Mouse (Mus musculus): ENCODE data around the gene Sema3a. TPM values are rescaled to one million over a fixed set of nuclear protein-coding genes. Genes with fewer than 3 reads are reported as not detected.
"Not testable (repeated sequence)": the region's sequence is repeated elsewhere in the genome, so short reads cannot be mapped to it uniquely, and the experiment has no call there.

Sema3a gene
- total RNA-seq, 2 experiments from 2014 or later = 1.5 to 1.8 TPM

DNA sequence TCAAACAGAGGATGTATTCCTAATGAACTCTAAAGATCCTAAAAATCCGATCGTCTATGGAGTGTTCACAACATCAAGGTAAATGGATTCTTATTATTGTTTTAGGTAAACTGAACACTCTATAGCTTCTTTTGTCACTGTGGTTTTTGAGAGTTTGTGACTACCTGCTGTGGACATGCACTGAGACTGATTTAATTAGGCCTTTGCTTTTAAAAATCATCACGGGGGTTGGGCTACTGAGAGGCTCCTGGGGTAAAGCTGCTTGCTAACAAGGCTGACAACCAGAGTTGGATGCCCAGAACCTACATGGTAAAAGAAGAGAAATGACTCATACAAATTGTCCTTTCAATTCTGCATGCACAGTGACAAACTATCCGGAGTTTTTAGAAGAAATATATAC lies 432.0 kb downstream of the Sema3a start:
- DNase-seq = no peak

DNA sequence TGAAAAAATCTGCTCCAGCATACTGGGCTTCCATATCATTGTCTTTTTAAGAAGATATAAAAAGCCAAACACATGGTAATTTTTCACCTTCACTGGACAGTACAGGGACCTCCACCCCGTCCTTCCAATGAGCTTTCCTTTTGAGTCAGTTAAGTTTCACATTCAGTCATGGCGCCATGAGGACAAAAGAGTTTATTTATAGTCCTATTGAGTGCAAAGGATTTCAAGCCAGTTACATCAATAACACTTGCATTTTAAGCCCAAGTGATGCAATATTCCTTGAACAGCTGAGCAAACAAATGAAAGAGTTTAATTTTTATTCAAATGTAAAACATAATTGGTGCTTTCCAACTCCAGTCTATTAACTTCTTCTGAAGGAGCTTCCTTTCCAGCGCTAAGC lies 448.7 kb downstream of the Sema3a start:
- DNase-seq = no peak

DNA sequence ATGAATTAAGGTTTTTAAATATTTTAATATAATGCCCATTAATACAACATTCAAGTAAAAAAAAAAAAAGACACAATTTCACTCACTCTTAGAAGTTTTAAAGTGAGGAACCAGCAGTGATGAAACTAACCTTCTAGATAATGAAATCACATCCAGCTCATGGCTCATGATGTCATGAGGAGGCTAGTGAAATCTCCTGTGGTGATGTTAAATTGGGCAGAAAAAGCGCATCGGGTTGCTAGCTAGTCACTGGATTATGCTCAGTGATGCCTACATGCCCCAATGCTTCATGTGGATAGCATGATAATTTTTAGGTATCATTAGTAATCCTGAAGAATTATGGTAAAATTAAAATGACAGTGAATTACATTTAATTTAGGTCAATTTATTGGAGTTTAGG lies 453.9 kb downstream of the Sema3a start:
- no peak for DNase-seq

DNA sequence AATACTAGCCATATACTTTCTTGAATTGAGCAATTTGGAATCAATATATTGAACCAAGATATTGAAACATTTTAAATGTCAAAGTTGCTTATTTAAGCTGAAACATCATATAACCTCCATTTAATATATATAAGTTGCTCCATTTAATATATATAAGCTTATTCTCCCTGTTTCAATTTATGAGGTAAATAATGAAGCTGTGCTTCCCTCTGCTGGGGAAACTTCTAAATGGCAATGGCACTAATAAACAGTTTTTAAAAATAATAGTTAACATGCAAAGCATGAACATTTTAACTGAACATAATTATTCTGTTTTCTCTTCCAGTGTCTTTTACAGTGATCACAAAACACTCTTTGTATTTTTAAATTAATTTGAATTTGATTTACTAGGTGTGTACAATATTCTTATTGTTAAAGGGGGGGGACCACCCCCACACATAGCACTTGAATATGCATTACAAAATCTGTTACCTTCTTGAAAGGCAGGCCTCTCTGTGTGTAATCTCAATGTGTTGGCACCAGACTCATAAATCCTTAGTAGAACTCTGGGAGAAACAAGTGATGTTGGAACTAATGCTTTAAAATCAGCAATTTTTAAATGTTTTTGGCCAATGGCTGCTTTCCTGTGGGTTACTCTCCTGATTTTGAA lies 460.5 kb downstream of the Sema3a start:
- no peak for DNase-seq

DNA sequence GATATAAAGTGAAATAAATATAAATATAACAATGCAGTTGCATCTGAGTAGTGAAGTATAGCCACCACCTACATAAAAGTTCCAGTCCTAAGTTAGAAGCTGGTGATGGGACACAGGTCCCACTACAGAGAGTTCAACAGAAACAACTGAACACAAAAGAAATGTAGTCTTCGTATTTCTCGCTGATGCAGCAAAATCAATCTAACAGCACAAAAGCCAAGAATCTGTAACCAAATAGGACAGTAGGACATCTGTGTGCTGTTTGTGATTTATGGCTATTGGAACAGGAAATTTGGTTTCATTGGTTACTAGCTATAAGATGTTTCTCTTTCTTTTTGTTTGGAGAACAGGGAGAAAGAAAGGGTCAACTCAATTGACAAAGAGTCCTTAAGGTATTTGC lies 469.2 kb downstream of the Sema3a start:
- no peak for DNase-seq

DNA sequence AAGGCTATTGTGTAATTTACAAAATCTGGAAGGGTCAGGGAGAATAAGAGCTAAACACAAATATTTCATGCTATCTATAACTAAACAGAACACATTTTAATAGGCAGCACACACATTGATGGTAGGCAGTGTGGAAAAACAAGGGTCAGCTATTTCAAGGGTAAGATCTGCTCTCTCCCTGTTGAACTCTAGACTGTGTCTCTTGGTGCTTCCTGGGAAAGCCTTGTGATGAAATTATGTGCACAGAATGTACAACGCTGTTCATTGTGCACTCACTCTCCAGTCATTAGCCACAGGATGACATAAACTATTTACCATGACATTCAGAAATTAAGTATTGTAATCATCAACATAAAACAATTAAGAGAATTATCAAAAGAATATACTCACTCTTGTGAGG lies 486.4 kb downstream of the Sema3a start:
- DNase-seq = no peak

DNA sequence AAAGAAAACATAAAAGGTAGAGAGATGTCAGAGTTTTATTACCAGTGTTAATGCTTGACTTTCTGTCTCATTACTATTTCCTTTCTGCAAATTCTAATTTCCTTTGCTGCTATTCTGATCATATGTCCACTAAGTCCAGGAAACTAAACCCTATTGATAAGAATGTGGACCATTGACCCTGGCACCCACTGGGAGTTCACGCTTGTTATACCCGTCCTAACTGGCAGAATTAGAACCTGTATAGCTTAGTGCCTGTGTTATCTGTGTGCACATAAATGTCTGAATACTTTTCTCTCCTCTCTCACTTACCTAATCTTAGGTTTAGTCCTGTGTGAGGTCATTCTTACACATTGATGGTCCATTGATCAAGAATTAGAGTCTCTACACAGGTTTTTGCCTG lies 486.9 kb downstream of the Sema3a start:
- DNase-seq = no peak

DNA sequence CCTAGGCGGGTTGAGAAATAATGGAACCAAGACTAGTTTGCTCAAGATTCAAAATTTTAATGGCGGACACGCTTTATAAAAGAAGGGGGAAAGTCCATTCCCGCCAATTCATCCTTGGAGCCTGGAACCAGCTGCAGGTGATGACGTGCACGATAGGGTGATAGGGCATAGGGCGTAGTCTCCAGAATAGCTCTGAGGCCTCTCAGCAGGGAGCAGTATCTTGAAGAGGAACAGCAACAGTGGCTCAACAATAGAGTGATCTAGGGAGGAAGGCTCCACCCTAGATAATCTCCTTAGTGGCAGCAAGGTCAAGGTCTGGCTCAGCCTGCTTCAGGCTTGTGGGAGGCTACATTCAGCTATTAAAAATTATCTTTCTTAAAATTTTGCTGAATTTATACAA lies 489.4 kb downstream of the Sema3a start:
- not testable (repeated sequence) for DNase-seq

DNA sequence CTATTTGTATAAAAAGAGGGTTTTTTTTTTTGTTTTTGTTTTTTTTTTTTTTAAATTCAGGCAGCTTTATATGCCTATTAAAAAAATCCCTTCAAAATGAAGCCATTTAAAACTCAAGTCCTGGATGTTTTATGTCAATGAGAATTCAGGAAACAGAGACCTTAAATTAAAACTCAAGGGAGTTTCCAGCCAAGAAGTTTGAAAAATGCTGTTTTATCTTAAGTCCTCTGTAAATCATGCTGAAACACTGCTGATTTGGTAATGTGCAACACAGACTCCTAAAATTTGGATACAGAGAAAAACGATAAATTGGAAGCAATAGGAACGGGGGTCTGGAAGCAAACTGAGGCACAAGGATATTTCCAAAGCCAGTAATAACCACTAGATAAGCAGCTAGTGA lies 490.7 kb downstream of the Sema3a start:
- no peak for DNase-seq

DNA sequence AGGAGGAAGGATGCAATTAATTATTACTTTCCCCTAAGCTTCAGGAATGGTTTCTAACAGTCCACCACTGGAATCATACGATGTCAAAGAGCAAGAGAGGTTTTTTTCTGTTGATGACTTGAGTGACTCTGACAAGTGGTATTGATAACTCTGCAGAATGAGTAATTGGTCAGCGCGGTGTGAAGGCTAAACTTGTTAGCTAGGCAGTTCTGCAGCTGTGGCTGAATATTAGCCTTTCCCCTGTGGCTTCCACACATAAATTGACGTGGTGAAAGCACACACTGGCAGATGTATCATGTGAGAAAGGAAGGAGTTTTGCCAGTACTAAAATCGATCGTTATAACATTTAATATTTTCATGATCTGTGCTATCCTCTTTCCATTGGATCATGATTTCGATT lies 497.4 kb downstream of the Sema3a start:
- DNase-seq = no peak

DNA sequence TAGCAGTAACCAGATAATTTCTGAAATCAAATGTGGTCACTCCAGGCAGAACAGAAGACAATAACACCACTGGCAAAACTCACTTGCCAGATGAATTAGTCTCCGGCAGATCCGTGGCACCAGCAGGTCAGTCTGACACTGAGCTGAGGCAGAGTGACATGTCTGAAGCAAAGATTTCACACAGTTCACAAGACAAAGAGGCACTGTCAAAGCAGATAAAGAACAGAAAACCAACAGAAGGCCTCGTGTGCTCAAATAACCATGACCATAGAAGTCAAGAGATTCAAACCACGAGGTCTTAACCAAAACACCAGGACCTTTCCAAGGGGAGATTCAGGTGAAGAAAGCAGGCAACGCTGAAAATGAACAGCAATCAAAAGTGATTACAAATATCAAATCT lies 499.5 kb downstream of the Sema3a start:
- DNase-seq = no peak

DNA sequence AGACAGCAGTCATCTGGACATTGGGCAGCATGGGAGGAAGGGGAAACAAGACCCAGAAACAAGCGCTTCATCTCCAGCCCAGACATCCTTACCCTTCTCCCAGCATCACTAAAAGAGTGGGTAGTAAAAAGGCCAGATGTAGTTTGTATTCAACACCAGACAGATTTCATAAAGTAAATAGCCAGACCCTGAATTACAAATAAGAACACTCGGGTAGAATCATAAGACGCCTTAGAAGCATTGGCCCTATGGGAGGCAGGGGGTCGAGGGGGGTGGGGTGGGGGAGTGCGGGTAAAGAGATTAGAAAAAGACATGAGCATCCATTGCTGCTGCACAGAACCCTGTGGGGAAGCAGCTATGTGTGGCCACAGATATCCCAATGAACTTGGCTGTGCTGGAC lies 500.9 kb downstream of the Sema3a start:
- no peak for DNase-seq

DNA sequence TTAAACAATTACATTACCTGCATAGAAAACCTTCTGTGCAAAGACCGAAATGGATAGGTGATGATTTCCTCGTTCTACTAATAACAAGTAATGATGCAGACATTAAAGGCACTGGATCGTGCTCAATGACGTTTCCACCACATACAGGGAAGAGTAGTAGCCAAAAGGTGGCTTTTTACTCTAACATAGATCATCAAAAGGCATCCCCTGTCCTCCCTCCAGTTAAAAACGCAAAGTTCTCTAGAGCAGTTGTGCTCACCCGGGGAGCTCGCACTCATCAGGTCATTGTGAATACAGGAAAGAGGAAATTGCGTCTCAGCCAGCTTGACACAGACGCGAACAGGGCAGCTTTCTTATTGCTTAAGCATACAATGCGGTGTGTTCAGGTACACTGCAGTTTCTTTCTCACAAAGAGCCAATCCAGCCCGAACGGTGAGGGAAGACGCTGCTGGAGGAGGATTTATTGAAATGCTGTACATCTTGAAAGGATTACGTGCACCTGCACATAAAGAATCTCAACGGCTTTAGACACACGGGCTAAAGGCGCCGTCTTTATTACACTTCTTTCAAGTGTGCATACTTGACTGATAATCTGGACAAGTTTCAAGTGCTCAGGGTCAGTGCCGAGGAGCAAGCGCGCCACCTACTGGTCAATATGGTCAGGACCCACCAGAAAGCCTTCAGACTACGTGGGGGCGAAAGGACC lies 503.5 kb downstream of the Sema3a start:
- peak; percentile 59 to 72 for DNase-seq

DNA sequence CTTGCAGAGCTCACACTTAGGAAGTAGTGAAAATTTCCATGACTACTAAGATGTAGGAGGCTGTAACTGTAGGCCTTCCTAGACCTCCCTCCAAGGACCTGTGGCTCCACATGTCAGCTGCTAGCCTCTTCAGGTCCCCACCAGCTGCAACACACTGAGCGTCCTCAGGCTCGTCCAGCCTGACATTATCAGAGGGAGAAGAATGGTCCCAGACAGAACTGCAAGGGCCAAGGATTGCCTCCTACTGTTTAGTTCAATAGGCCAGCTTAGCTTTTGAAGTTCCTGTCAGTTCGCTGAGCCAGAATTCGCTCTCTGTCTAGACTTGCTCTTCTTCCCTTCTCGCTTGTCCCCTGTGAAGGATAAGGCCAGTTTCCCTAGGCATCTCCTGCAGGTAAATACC lies 504.7 kb downstream of the Sema3a start:
- DNase-seq = no peak

DNA sequence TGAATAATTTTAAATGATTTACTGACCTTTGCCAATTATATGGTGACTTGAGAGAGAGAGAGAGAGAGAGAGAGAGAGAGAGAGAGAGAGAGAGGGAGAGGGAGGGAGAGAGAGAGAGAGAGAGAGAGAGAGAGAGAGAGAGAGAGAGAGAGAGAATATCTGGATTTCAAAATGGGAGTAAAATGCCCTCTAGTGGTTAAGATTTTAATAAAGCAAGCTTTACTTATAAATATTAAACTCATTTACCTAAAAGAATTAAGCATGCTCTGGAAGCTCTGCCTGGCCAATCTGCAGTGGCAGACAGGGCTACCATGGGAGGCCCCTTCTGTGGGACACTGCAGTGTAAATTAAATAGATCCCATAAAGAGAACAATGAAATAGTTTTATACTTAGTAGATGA lies 505.5 kb downstream of the Sema3a start:
- DNase-seq = no peak

DNA sequence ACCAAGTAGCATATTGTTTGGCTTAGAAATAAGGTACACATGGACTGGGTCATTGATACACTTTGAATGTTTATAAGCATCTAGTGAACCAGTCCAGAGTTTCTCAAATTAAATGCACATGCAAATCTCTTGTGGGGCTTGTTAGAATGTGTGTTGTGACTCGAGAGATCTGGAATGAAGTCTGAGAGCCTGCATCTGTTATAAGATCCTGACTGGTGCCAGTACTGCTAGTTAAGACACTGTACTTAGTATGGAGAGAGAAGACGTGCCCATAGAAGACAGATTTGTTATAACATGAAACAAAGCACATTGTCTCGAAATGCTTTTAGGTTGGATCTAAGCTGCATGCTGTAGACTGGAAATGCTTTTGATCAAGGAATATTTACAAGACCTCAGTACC lies 511.0 kb downstream of the Sema3a start:
- no peak for DNase-seq
